Mouse (Mus musculus): ENCODE measurements around the gene Grid1.

GRCm38 (mm10) chr14:35044918-35045698 is 225.2 kb downstream of the Grid1 start:
- TF ChIP-seq CTCF (IDR thresholded peaks at IDR 0.05; ENCODE audit: borderline replicate concordance, control insufficient read depth, extremely low read depth, insufficient read depth, low read length, poor library complexity) = no peak
- no peak for TF ChIP-seq POLR2A (IDR thresholded peaks at IDR 0.05; ENCODE audit: control insufficient read depth, extremely low read depth, insufficient read depth, low read length, poor library complexity)
